Mouse (Mus musculus): Measurements from ENCODE around the gene Osbpl5. TPM values are rescaled to one million over a fixed set of nuclear protein-coding genes. Genes with fewer than 3 reads are reported as not detected.
"Not testable (repeated sequence)": the region's sequence is repeated elsewhere in the genome, so short reads cannot be mapped to it uniquely, and the experiment has no call there.

The Osbpl5 gene
- polyA plus RNA-seq, 1 experiment from 2014 or later, result 11.3 TPM

DNA sequence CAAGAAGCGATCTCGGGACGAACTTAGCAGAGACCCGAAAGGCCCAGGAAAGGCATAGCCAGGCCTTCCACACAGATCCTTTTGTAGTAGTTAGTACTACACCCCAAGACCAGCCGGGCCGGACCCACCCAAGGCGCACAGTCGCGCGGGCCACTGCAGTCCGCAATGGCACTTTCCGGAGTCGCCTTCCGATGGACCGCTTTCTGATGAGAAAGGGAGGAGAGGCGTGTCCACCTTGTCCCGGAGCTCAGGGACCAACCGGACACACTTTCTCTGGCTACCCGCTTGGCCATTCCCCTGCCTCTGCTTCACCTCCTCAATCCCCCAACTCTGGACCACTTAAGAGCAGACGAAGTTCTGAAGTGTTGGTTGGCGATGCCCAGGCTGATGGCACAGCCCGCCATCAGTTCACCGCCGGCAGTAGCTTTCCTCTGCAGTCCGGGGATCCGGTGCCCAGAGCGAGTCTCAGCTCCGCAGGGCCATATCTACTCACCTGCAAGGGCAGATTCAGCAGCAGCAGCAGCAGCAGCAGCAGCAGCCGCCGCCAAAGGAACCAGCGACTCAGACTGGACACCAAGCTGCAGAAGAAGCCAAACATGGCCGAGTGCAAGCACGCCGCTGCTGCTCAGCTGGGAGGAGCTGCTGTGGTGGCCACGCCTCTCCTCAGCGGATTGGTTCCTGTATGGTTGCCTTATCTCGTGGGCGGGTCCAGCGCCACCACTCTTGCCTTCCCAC lies 107.6 kb downstream of the Osbpl5 start, which contains the start of gene Tnfrsf22:
Gene Tnfrsf22, minus strand, starts transcription at position 628 of the 735 bp plus-strand sequence.
- Histone ChIP-seq H3K27ac (ENCODE audit: low read depth, low read length) (no peak within 1 kb of the TSS), H3K4me2 (replicated peaks; ENCODE audit: low read depth) (peak within 1 kb of the TSS; percentile 94), H3K4me1 (replicated peaks; ENCODE audit: control insufficient read depth, insufficient read depth, low read length) (no peaks in the 10 kb centered on the region), H3K9ac (ENCODE audit: low read depth, low read length) (peak within 1 kb of the TSS; percentile 40; the same call in 1 of the 2 replicates), H3K36me3 (ENCODE audit: control insufficient read depth, insufficient read depth) (no peaks in the 10 kb centered on the region), H3K27me3 (replicated peaks; ENCODE audit: control insufficient read depth, insufficient read depth, low read length) (no peaks in the 10 kb centered on the region), H3K4me3 (ENCODE audit: low read depth, low read length) (peak within 1 kb of the TSS; percentile 52), H3K9me3 (ENCODE audit: control insufficient read depth) (no peaks in the 10 kb centered on the region)
- ATAC-seq, result peak; percentile 83
- 3% methylated on average over 39 of the region's 39 CpGs for WGBS
- no peak for TF ChIP-seq CTCF (IDR thresholded peaks at IDR 0.05; ENCODE audit: low read depth)

DNA sequence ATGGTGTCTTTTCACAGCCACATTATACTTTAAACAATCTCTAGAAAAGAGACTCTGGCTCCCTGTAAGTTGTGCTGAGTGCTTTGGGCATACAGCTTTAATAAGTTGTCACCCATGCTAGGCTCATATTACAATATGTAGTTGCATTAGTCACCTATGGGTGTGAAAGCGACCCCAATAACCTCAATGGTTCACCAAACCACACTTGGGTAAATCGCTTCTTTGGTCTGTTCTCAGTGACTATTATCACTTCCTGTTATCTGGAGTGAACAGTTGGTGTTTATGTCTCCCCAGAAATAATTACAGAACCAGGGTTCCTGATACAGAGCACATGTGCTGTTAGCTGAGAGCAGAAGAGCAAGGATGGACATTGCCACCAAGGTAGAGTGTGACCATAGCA lies 112.8 kb downstream of the Osbpl5 start:
- H3K9me3 ChIP-seq (ENCODE audit: control insufficient read depth); H3K27me3 ChIP-seq (replicated peaks; ENCODE audit: control insufficient read depth, insufficient read depth, low read length); ATAC-seq; H3K4me1 ChIP-seq (replicated peaks; ENCODE audit: control insufficient read depth, insufficient read depth, low read length); H3K36me3 ChIP-seq (ENCODE audit: control insufficient read depth, insufficient read depth); H3K4me3 ChIP-seq (ENCODE audit: low read depth, low read length); H3K27ac ChIP-seq (ENCODE audit: low read depth, low read length); H3K4me2 ChIP-seq (replicated peaks; ENCODE audit: low read depth); H3K9ac ChIP-seq (ENCODE audit: low read depth, low read length): not testable (repeated sequence)
- WGBS, result 88% methylated on average over 2 of the region's 2 CpGs

Small RNA genes lying within 50 kb of the gene (microRNA-seq; reads per million reads assigned to microRNA genes)
- not detected for gene Gm22064

Other genes with a start within 250 kb of the Osbpl5 start
- 79.9 and 85.0 TPM in 2 replicates for gene Nap1l4, start 207.9 kb downstream of the Osbpl5 start, polyA plus RNA-seq (2015; fragmentation: Nextera tagmentation; extraction: Ambion mirVana)
- 19.3 and 21.1 TPM in 2 replicates for gene Cars, start 156.9 kb downstream of the Osbpl5 start, polyA plus RNA-seq (2015; fragmentation: Nextera tagmentation; extraction: Ambion mirVana)
- gene Tnfrsf26, start 128.3 kb downstream of the Osbpl5 start, polyA plus RNA-seq (2015; fragmentation: Nextera tagmentation; extraction: Ambion mirVana), result 0.27 TPM in 2 replicates
- gene Tnfrsf22, start 107.3 kb downstream of the Osbpl5 start, polyA plus RNA-seq (2015; fragmentation: Nextera tagmentation; extraction: Ambion mirVana), result 2.7 and 3.1 TPM in 2 replicates
- 5.1 and 6.3 TPM in 2 replicates for gene Tnfrsf23, start 71.1 kb downstream of the Osbpl5 start, polyA plus RNA-seq (2015; fragmentation: Nextera tagmentation; extraction: Ambion mirVana)
- gene Mrgprg, start 10.0 kb upstream of the Osbpl5 start, polyA plus RNA-seq (2015; fragmentation: Nextera tagmentation; extraction: Ambion mirVana), result not detected in 2 replicates
- gene Mrgpre, start 27.5 kb upstream of the Osbpl5 start, polyA plus RNA-seq (2015; fragmentation: Nextera tagmentation; extraction: Ambion mirVana), result 1.0 and 1.5 TPM in 2 replicates
- 24.8 and 26.4 TPM in 2 replicates for gene Nadsyn1, start 65.9 kb upstream of the Osbpl5 start, polyA plus RNA-seq (2015; fragmentation: Nextera tagmentation; extraction: Ambion mirVana)
- 30.4 and 31.2 TPM in 2 replicates for gene Dhcr7, start 66.2 kb upstream of the Osbpl5 start, polyA plus RNA-seq (2015; fragmentation: Nextera tagmentation; extraction: Ambion mirVana)
- not detected in 2 replicates for gene Gm498, start 109.9 kb upstream of the Osbpl5 start, polyA plus RNA-seq (2015; fragmentation: Nextera tagmentation; extraction: Ambion mirVana)
- 0.68 and 0.74 TPM in 2 replicates for gene Shank2, start 244.9 kb upstream of the Osbpl5 start, polyA plus RNA-seq (2015; fragmentation: Nextera tagmentation; extraction: Ambion mirVana)